Mouse (Mus musculus) limb, embryonic 13.5 days (tissue): ENCODE results near the gene Acsm2. TPM values are rescaled to one million over a fixed set of nuclear protein-coding genes. Genes with fewer than 3 reads are reported as not detected.
"Not testable (repeated sequence)": the region's sequence is repeated elsewhere in the genome, so short reads cannot be mapped to it uniquely, and the experiment has no call there.

Experiments
- ATAC-seq: fragments of 200-750 bp; cut with Nextera tagmentation; 2 replicates; pipeline ENCODE4 v1.8.0; 2017; ENCODE audit warnings: low read depth, moderate number of reproducible peaks, moderate TSS enrichment; ENCODE audit not compliant: low FRiP score
- H3K27ac ChIP-seq: fragments of 300-500 bp; sonication (generic); 2 replicates; pipeline ENCODE4 v1.5.1; 2015; ENCODE audit warnings: inconsistent platforms, mild to moderate bottlenecking, moderate library complexity
- H3K27me3 ChIP-seq: fragments of 300-500 bp; sonication (generic); 2 replicates; pipeline ENCODE4 v1.6.1; 2015; ENCODE audit warnings: mild to moderate bottlenecking, inconsistent platforms
- H3K36me3 ChIP-seq: fragments of 300-500 bp; sonication (generic); 2 replicates; pipeline ENCODE4 v1.6.1; 2015; ENCODE audit warnings: inconsistent platforms, mild to moderate bottlenecking, moderate library complexity
- H3K4me1 ChIP-seq: fragments of 300-500 bp; sonication (generic); 2 replicates; pipeline ENCODE4 v1.6.1; 2015; ENCODE audit warnings: inconsistent platforms
- H3K4me2 ChIP-seq: fragments of 300-500 bp; sonication (generic); replicated peaks from 2 replicates; pipeline ENCODE4 v1.6.1; 2015; ENCODE audit warnings: inconsistent platforms, mild to moderate bottlenecking, moderate library complexity
- H3K4me3 ChIP-seq: fragments of 300-500 bp; sonication (generic); 2 replicates; pipeline ENCODE4 v1.5.1; 2015; ENCODE audit warnings: moderate library complexity, mild to moderate bottlenecking, inconsistent platforms
- H3K9ac ChIP-seq: fragments of 300-500 bp; sonication (generic); 2 replicates; pipeline ENCODE4 v1.6.1; 2015; ENCODE audit warnings: mild to moderate bottlenecking, inconsistent platforms
- H3K9me3 ChIP-seq: fragments of 300-500 bp; sonication (generic); 2 replicates; pipeline ENCODE4 v1.6.1; 2016; ENCODE audit warnings: inconsistent platforms
- WGBS: fragments of 180-500 bp; shearing (Covaris S2); methylation state at CpG from one replicate; pipeline ENCODE4 v1.1.7; 2015; 5-methylcytosine and 5-hydroxymethylcytosine counted together
- polyA plus RNA-seq: library from polyadenylated mRNA; unstranded; fragments of >200 nt; fragmentation: Nextera tagmentation; extraction: Ambion mirVana; gene quantifications from 2 replicates; pipeline ENCODE4 v1.2.1, GENCODE M21; 2015

Acsm2 gene
- polyA plus RNA-seq, 1 experiment from 2014 or later, result not detected

DNA sequence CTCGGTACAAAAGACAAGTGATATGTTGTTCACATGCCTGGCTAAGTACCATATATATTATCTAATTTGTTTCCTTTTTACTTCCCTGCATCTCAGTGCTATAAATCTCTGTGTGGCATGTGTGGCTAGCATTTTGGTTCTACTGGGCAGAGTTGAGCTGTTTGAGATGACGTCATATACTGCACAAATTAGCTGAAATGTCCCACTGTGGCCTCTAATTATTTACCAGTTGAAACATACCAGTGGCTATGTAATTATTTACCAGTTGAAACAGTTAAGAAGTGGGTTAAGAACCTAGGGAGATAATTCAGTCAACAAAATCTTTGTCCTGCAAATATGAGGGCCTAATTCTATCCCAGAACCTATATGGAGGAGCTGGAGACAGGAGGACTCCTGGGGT lies 26.6 kb upstream of the Acsm2 start:
- ATAC-seq, result no peak
- Histone ChIP-seq H3K27me3 (no peaks in the 10 kb centered on the region), H3K9me3 (no peaks in the 10 kb centered on the region), H3K4me1 (no peaks in the 10 kb centered on the region), H3K9ac (no peak overlapping the region), H3K36me3 (no peaks in the 10 kb centered on the region), H3K4me2 (no peak overlapping the region), H3K4me3 (no peak overlapping the region), H3K27ac (no peak overlapping the region)
- WGBS, result 38% methylated on average over 2 of the region's 2 CpGs

DNA sequence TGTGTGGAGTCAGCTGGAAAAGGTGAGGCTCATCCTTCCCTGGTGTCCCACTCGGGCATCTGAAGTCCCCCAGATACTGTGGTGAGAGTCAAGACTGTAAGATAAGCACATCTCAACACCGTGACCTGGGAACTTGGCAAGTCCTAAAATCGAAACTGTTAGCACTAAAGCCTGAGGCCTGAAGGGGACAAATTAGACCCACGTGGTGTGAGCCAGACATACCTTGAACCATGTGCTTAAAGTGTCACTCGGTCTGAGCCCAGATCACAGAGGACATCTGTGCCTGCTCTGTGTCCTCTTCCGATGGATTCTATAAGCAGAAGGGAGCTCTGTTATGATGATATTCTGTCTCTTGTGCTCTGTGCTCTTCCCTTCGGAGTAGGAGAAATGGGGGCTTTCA lies 25.5 kb upstream of the Acsm2 start:
- no peak overlapping the region for H3K9ac ChIP-seq
- no peak overlapping the region for H3K27ac ChIP-seq
- ATAC-seq, result no peak
- 65% methylated on average over 7 of the region's 7 CpGs for WGBS
- no peak overlapping the region for H3K4me2 ChIP-seq
- no peaks in the 10 kb centered on the region for H3K36me3 ChIP-seq
- H3K4me3 ChIP-seq, result no peak overlapping the region
- no peaks in the 10 kb centered on the region for H3K9me3 ChIP-seq
- no peaks in the 10 kb centered on the region for H3K4me1 ChIP-seq
- no peaks in the 10 kb centered on the region for H3K27me3 ChIP-seq

DNA sequence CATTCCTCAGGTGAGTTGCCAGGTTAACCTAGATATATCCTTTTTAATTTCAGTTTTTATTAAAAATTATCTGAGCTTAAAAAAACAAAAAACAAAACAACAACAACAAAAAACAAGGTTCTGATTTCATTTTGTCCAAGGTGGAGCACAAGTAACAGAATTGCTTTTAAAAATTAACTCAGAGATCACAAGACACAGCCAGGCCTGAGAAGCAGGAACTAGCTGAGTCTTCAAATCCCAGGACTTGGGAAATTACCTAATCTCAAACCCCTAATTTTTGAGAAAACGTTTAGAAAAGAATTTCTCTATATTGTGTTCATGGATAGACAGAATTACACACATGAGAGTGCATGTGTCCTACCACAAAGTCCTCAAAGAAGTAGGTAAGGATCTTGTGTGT lies 21.2 kb upstream of the Acsm2 start:
- no peak overlapping the region for H3K9ac ChIP-seq
- no peak overlapping the region for H3K27ac ChIP-seq
- H3K4me3 ChIP-seq, result no peak overlapping the region
- no peaks in the 10 kb centered on the region for H3K36me3 ChIP-seq
- WGBS, result 47% methylated on average over 1 of the region's 1 CpGs
- no peaks in the 10 kb centered on the region for H3K9me3 ChIP-seq
- no peaks in the 10 kb centered on the region for H3K27me3 ChIP-seq
- H3K4me1 ChIP-seq, result no peaks in the 10 kb centered on the region
- no peak for ATAC-seq
- no peak overlapping the region for H3K4me2 ChIP-seq

DNA sequence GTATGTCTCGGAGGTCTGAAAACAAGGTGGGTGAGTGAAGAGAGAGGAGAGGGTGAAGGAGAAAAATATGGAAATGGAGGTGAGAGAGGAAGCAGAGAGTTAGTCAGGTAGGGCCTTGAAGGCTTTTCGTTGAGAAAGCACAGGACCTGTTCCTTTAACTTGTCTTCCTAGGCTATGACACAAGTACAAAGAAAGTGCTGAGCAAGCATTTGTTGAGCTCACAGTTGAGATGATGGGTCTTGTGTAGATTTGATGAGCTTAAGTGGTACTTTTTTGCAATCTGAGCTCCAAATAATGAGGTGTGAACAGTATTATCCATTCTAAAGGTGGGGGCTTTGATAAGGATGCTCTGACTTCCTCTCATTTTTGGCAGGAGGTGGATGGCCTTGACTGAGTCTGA lies 19.8 kb upstream of the Acsm2 start:
- Histone ChIP-seq H3K27ac (no peak overlapping the region), H3K27me3 (no peaks in the 10 kb centered on the region), H3K4me1 (no peaks in the 10 kb centered on the region), H3K36me3 (no peaks in the 10 kb centered on the region), H3K4me3 (no peak overlapping the region), H3K4me2 (no peak overlapping the region), H3K9me3 (no peaks in the 10 kb centered on the region), H3K9ac (no peak overlapping the region)
- 79% methylated on average over 2 of the region's 2 CpGs for WGBS
- ATAC-seq, result no peak

DNA sequence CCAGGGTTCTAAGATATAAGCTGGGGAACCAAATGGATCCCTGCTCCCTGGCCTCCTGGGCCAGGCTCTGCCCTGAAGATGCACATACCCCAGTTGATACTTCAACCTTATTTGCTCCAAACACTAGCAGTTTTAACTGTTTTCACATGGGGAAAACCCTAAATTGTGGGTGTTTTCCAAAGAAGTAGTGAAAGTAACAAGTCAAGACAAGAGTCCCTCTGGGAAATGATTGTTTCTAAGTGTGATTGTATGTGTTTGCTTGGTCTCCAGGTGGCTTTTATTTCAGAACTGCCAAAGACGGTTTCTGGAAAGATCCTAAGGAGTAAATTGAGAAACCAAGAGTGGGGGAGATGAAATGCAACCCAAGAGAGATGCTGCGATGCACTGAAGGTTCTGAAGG lies 11.7 kb upstream of the Acsm2 start:
- Histone ChIP-seq H3K27me3 (no peaks in the 10 kb centered on the region), H3K36me3 (no peaks in the 10 kb centered on the region), H3K9ac (no peak overlapping the region), H3K4me1 (no peaks in the 10 kb centered on the region), H3K27ac (no peak overlapping the region), H3K9me3 (no peaks in the 10 kb centered on the region), H3K4me2 (no peak overlapping the region), H3K4me3 (no peak overlapping the region)
- ATAC-seq, result no peak
- WGBS, result 77% methylated on average over 2 of the region's 2 CpGs

DNA sequence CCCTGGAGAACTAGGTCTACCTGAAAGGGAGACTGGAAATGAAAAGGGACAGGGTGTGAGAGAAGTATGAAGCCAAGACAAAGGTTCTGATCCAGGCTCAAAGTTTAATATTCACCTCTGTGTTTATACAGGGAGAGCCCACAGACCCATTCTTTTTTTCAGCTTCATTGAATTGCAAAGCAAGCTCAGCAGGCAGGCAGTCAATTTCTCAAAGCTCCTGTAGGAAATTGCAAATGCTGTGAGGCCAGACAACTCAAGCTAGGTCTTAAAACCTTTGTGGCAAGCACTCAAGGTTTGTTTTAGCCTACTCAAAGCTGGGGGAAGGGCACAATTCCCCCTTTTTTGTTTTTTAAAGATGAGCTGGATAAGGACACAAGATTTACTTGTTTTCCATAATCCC lies 8.6 kb upstream of the Acsm2 start:
- no peaks in the 10 kb centered on the region for H3K27me3 ChIP-seq
- H3K36me3 ChIP-seq, result no peaks in the 10 kb centered on the region
- H3K4me1 ChIP-seq, result no peaks in the 10 kb centered on the region
- H3K27ac ChIP-seq, result no peak overlapping the region
- H3K4me3 ChIP-seq, result no peak overlapping the region
- no peak overlapping the region for H3K4me2 ChIP-seq
- no peak for ATAC-seq
- H3K9ac ChIP-seq, result no peak overlapping the region
- no peaks in the 10 kb centered on the region for H3K9me3 ChIP-seq

DNA sequence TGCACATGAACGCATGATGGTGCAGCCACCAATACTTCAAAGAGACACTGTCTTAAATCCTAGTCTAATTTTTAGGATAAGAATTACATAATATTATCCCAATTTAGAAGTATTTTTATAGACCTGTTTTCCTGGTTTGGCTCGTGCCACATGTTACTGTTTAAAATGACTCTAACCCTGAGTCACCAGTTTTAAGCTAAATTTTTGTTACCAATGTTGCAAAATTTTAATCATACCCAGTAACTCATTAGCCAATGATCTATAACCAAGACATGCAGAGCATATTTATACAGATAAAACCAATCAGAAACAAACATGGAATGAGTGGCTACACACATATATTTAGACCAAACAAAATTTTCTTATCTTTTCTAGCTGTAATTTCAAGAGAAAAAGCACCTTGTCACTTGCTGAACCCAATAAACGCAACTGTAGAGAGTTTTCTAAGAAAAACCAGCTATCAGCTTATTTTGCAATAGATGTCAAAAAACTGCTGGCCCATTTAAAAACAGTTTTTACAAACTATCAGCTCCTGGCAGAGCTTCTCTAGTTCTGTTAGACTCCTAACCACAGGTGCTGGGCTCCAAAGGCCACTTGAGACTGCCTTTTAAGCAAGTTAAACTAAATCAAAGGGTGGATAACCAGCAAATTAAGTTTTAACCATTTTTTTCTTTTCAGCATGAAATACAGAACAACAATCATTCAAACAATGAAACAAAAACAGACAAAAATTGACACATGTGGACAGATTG lies 3.5 kb upstream of the Acsm2 start:
- Histone ChIP-seq H3K9ac (no peak overlapping the region), H3K4me2 (no peak overlapping the region), H3K36me3 (no peaks in the 10 kb centered on the region), H3K9me3 (no peaks in the 10 kb centered on the region), H3K4me1 (no peaks in the 10 kb centered on the region), H3K4me3 (no peak overlapping the region), H3K27me3 (no peaks in the 10 kb centered on the region), H3K27ac (no peak overlapping the region)
- ATAC-seq, result no peak
- WGBS, result 72% methylated on average over 3 of the region's 3 CpGs

DNA sequence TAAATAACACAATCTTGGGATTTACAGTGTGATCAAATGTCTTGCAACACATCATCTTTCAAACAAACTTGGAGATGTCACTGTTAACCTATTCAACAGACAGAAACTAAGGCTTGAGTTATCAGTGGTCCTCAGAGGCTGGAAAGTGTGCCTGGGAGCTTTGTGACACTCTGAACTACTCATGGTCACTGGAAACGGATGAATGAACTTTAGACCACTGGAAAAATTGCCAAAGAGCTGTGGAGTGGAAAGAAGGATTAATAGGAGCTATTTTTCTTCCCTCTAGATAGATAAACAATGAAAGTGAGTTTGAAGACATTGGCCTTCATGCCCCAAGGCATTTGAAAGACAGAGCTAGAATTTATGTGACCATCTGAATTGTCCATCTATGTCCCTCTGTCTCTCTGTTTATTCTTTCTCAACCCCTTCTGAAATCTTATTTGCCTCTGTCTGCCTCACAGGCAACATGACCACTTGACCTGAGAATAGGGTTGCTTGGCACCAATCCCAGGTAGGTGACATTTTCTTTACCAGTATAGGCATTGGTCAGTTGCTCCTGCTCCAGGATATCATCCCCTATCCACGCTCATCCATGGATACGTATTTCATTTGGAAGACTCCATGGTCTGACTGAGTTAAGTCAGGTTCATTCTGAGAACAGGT lies 5.8 kb downstream of the Acsm2 start:
- no peaks in the 10 kb centered on the region for H3K4me1 ChIP-seq
- ATAC-seq, result no peak
- no peaks in the 10 kb centered on the region for H3K9me3 ChIP-seq
- H3K36me3 ChIP-seq, result no peaks in the 10 kb centered on the region
- no peak overlapping the region for H3K4me3 ChIP-seq
- H3K9ac ChIP-seq, result no peak overlapping the region
- no peaks in the 10 kb centered on the region for H3K27me3 ChIP-seq
- H3K27ac ChIP-seq, result no peak overlapping the region
- no peak overlapping the region for H3K4me2 ChIP-seq
- 84% methylated on average over 3 of the region's 3 CpGs for WGBS

DNA sequence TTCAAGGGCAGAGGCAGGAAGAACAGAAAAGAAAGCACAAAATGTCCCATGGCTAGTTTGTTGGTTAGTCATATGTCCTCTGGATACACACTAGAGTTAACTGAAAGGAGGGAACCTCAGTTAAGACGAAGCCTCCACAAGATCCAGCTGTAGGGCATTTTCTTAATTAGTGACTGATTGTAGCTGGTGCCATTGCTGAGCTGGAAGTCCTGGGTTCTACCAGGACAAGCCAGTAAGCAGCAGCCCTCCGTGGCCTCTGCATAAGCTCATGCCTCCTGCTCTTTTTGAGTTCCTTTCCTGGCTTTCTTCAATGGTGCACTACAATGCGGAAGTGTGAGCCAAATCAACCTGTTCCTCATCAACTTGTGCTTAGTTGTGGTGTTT lies 6.3 kb downstream of the Acsm2 start:
- Histone ChIP-seq H3K4me2 (no peak overlapping the region), H3K9ac (no peak overlapping the region), H3K36me3 (no peaks in the 10 kb centered on the region), H3K27ac (no peak overlapping the region), H3K4me1 (no peaks in the 10 kb centered on the region), H3K27me3 (no peaks in the 10 kb centered on the region), H3K9me3 (no peaks in the 10 kb centered on the region), H3K4me3 (no peak overlapping the region)
- 74% methylated on average over 3 of the region's 3 CpGs for WGBS
- no peak for ATAC-seq

DNA sequence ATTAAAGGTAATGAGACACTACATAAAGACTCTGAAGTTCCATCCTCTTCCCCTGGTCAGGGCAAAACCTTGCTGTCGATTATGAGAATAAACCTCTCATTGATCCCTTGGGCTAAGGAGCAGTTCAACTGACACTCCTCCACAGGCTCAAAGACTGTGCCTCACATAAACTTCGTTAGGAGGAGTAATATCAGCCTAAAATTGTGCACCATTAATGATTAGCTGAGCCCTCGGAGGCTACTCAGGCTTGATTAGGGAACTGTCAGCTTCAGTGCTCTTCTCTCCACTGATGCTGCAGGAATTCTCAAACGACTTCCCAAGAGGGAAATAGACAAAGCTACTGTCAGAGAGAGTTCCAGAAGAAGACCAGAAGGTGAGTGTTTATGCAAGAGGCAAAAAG lies 7.3 kb downstream of the Acsm2 start:
- no peak for ATAC-seq
- Histone ChIP-seq H3K9me3 (no peaks in the 10 kb centered on the region), H3K27ac (no peak overlapping the region), H3K36me3 (no peaks in the 10 kb centered on the region), H3K4me3 (no peak overlapping the region), H3K27me3 (no peaks in the 10 kb centered on the region), H3K4me2 (no peak overlapping the region), H3K4me1 (no peaks in the 10 kb centered on the region), H3K9ac (no peak overlapping the region)
- WGBS, result 53% methylated on average over 4 of the region's 4 CpGs

DNA sequence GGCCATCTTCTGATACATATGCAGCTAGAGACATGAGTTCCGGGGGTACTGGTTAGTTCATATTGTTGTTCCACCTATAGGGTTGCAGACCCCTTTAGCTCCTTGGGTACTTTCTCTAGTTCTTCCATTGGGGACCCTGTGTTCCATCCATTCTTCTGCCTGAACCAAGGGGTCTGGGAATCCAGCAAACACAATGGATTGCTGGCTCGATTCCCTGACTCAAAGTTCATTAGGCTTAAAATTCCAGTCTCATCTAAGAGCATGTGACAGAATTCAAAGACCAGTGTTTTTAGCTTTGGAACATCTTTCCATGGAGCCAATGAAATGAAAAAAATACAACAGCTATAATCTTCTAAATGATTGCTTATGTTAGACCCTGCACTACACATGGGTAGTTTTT lies 8.3 kb downstream of the Acsm2 start:
- not testable (repeated sequence) for H3K9me3 ChIP-seq, H3K4me1 ChIP-seq, H3K27ac ChIP-seq, H3K4me3 ChIP-seq, H3K36me3 ChIP-seq, H3K27me3 ChIP-seq, H3K9ac ChIP-seq, H3K4me2 ChIP-seq, ATAC-seq
- WGBS, result 85% methylated on average over 2 of the region's 2 CpGs

DNA sequence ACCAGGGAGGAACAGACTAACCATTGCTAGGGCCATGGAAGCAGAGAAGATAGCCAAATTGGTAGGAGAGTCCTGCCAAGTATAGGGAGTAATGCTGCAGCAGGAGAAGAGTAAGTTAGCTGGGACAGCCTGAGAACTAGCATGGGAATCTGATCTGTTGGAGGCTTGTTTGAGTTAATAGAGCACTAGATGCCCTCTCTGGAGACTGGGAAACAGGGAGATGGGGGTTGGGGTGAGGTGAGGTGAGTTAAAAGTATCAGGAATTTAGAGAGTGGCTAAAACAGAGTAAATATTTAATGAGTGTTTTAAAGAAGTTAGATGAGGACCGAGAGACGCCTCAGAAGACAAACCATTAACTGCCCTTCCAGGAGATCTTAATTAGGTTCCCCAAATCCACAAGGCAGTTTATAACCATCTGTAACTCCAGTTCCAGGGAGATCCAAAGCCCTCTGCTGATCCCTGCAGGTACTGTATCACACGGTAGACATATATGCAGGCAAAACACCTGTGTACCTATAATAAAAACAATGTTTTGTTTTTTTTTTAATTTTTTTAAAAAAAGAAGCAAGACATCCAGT lies 40.5 kb downstream of the Acsm2 start:
- Histone ChIP-seq H3K36me3 (no peaks in the 10 kb centered on the region), H3K4me3 (no peak overlapping the region), H3K4me2 (no peak overlapping the region), H3K9me3 (no peaks in the 10 kb centered on the region), H3K4me1 (no peaks in the 10 kb centered on the region), H3K27ac (no peak overlapping the region), H3K9ac (no peak overlapping the region), H3K27me3 (no peaks in the 10 kb centered on the region)
- WGBS, result 57% methylated on average over 3 of the region's 3 CpGs
- no peak for ATAC-seq

DNA sequence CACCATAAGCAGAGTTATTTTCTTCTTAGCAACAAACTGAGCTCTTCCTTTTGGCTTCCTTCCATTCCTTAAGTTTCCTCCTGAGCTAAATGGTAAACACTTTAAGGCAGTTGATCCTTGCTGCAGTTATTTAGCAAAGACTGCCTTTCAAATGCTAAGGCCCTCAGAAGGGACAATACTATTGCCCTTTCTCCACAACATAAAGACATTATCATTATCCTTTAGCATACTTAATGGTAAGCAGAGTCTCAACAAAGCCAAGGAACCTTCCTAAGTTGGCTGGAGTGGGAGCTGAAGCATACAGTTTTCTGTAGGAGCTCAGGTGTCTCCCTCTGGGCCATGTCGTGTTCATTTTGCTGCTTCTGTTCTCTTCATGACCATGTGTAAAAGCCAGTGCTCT lies 41.2 kb downstream of the Acsm2 start:
- WGBS, result 22% methylated on average over 1 of the region's 1 CpGs
- Histone ChIP-seq H3K27me3 (no peaks in the 10 kb centered on the region), H3K9me3 (no peaks in the 10 kb centered on the region), H3K4me2 (no peak overlapping the region), H3K36me3 (no peaks in the 10 kb centered on the region), H3K9ac (no peak overlapping the region), H3K27ac (no peak overlapping the region), H3K4me3 (no peak overlapping the region), H3K4me1 (no peaks in the 10 kb centered on the region)
- no peak for ATAC-seq
